Mouse (Mus musculus): Measurements from ENCODE around the gene Nrbp1. TPM values are rescaled to one million over a fixed set of nuclear protein-coding genes. Genes with fewer than 3 reads are reported as not detected.

The Nrbp1 gene
- 14.4 and 18.7 TPM in 2 replicates for polyA plus RNA-seq (2012)

GRCm38 (mm10) chr5:31240637-31241521 lies at the start of gene Nrbp1, which contains the start of gene Gm9970:
Gene Nrbp1 (plus strand): TSS chr5:31240864.
Gene Gm9970 (minus strand): TSS chr5:31241232.
- TF ChIP-seq GATA1 (IDR thresholded peaks at IDR 0.05; ENCODE audit: low read length): no peak

- no peak for TF ChIP-seq GATA1 (IDR thresholded peaks at IDR 0.05; ENCODE audit: low read length)
Observed at GRCm38 (mm10) chr5:31192045-31192938, 48.4 kb upstream of the Nrbp1 start.

- TF ChIP-seq GATA1 (IDR thresholded peaks at IDR 0.05; ENCODE audit: low read length): no peak
Observed at GRCm38 (mm10) chr5:31192939-31193630, 47.6 kb upstream of the Nrbp1 start, which contains the start of the genes Snx17 and Eif2b4. Gene Snx17 (plus strand): TSS chr5:31193227. Gene Eif2b4 (minus strand): TSS chr5:31193430.

- TF ChIP-seq GATA1 (IDR thresholded peaks at IDR 0.05; ENCODE audit: low read length): no peak
Observed at GRCm38 (mm10) chr5:31193631-31194281, 46.9 kb upstream of the Nrbp1 start.

GRCm38 (mm10) chr5:31194486-31195485 lies 45.9 kb upstream of the Nrbp1 start:
- no peak for TF ChIP-seq GATA1 (IDR thresholded peaks at IDR 0.05; ENCODE audit: low read length)

GRCm38 (mm10) chr5:31195671-31196070 lies 45.0 kb upstream of the Nrbp1 start:
- TF ChIP-seq GATA1 (IDR thresholded peaks at IDR 0.05; ENCODE audit: low read length): no peak

- TF ChIP-seq GATA1 (IDR thresholded peaks at IDR 0.05; ENCODE audit: low read length): no peak
Observed at GRCm38 (mm10) chr5:31196207-31196606, 44.5 kb upstream of the Nrbp1 start.

GRCm38 (mm10) chr5:31197072-31197471 lies 43.6 kb upstream of the Nrbp1 start:
- no peak for TF ChIP-seq GATA1 (IDR thresholded peaks at IDR 0.05; ENCODE audit: low read length)

GRCm38 (mm10) chr5:31198170-31198569 lies 42.5 kb upstream of the Nrbp1 start:
- no peak for TF ChIP-seq GATA1 (IDR thresholded peaks at IDR 0.05; ENCODE audit: low read length)

GRCm38 (mm10) chr5:31198616-31199320 lies 41.9 kb upstream of the Nrbp1 start:
- TF ChIP-seq GATA1 (IDR thresholded peaks at IDR 0.05; ENCODE audit: low read length): no peak

- no peak for TF ChIP-seq GATA1 (IDR thresholded peaks at IDR 0.05; ENCODE audit: low read length)
Observed at GRCm38 (mm10) chr5:31199321-31199892, 41.3 kb upstream of the Nrbp1 start.

GRCm38 (mm10) chr5:31199893-31200292 lies 40.8 kb upstream of the Nrbp1 start:
- no peak for TF ChIP-seq GATA1 (IDR thresholded peaks at IDR 0.05; ENCODE audit: low read length)

GRCm38 (mm10) chr5:31200327-31200768 lies 40.3 kb upstream of the Nrbp1 start:
- no peak for TF ChIP-seq GATA1 (IDR thresholded peaks at IDR 0.05; ENCODE audit: low read length)

Measured in G1E-ER4 (cell line).